Mouse (Mus musculus): ENCODE measurements around the gene Pigq.
A peak's percentile ranks its signal among the peaks of the same experiment; 100 is the strongest.

Pigq gene

GRCm38 (mm10) chr17:25944366-25945163 lies at the start of gene Pigq, which contains the start of gene Nhlrc4:
TSS of gene Pigq (minus strand) at chr17:25944936.
TSS of gene Nhlrc4 (minus strand) at chr17:25944961.
- DNase-seq (ENCODE audit: low spot score): no peak

GRCm38 (mm10) chr17:25993489-25993888 lies 48.8 kb upstream of the Pigq start:
- no peak for DNase-seq (ENCODE audit: low spot score)

GRCm38 (mm10) chr17:25992274-25992673 lies 47.5 kb upstream of the Pigq start:
- DNase-seq (ENCODE audit: low spot score): no peak

GRCm38 (mm10) chr17:25990331-25990730 lies 45.6 kb upstream of the Pigq start:
- no peak for DNase-seq (ENCODE audit: low spot score)

- DNase-seq (ENCODE audit: low spot score): peak; percentile 100
Measured at GRCm38 (mm10) chr17:25985306-25986294, 40.9 kb upstream of the Pigq start, which contains the start of gene Capn15. TSS of gene Capn15 (minus strand) at chr17:25985796.

- DNase-seq (ENCODE audit: low spot score): no peak
Measured at GRCm38 (mm10) chr17:25984556-25985305, 40.0 kb upstream of the Pigq start.

- no peak for DNase-seq (ENCODE audit: low spot score)
Measured at GRCm38 (mm10) chr17:25984066-25984465, 39.3 kb upstream of the Pigq start.

- DNase-seq (ENCODE audit: low spot score): no peak
Measured at GRCm38 (mm10) chr17:25982913-25983312, 38.2 kb upstream of the Pigq start.

- DNase-seq (ENCODE audit: low spot score): no peak
Measured at GRCm38 (mm10) chr17:25980854-25981253, 36.1 kb upstream of the Pigq start.

- DNase-seq (ENCODE audit: low spot score): no peak
Measured at GRCm38 (mm10) chr17:25979829-25980738, 35.3 kb upstream of the Pigq start.

- no peak for DNase-seq (ENCODE audit: low spot score)
Measured at GRCm38 (mm10) chr17:25970954-25971707, 26.4 kb upstream of the Pigq start.

- DNase-seq (ENCODE audit: low spot score): no peak
Measured at GRCm38 (mm10) chr17:25970448-25970847, 25.7 kb upstream of the Pigq start.

- DNase-seq (ENCODE audit: low spot score): no peak
Measured at GRCm38 (mm10) chr17:25968176-25968575, 23.4 kb upstream of the Pigq start.

- DNase-seq (ENCODE audit: low spot score): no peak
Measured at GRCm38 (mm10) chr17:25967652-25968051, 22.9 kb upstream of the Pigq start.

- no peak for DNase-seq (ENCODE audit: low spot score)
Measured at GRCm38 (mm10) chr17:25964271-25964670, 19.5 kb upstream of the Pigq start.

GRCm38 (mm10) chr17:25962413-25962905 lies 17.7 kb upstream of the Pigq start:
- DNase-seq (ENCODE audit: low spot score): no peak

- DNase-seq (ENCODE audit: low spot score): no peak
Measured at GRCm38 (mm10) chr17:25961566-25961965, 16.8 kb upstream of the Pigq start.

GRCm38 (mm10) chr17:25959630-25960467 lies 15.1 kb upstream of the Pigq start:
- DNase-seq (ENCODE audit: low spot score): no peak
